In genomic region chr7:24637046-24637445, GRCm38 (mm10) we compare ENCODE assay signal across 13 mouse cellular contexts. TPM values are rescaled to one million over a fixed set of nuclear protein-coding genes. Genes with fewer than 3 reads are reported as not detected.
DNase-seq lines count a peak whose midpoint lies in the region; ATAC-seq and TF ChIP-seq lines count a peak whose summit lies in the region.
"Had no signal": no experiment of that assay in that cellular context is flagged by ENCODE, and none has a peak within 500 bp of the region (broad histone marks: within the 10 kb centered on the region; RNA-seq: fewer than 3 reads in every experiment).

No protein-coding gene starts in this region.

- H3K4me3 ChIP-seq in embryonic facial prominence, embryonic 10.5 days, result peak overlapping the region; percentile 58
- peak overlapping the region; percentile 14; the same call in 1 of the 2 replicates for H3K4me3 ChIP-seq in forebrain, embryonic 11.5 days (ENCODE audit: low read depth, low read length)
- H3K4me3 ChIP-seq in intestine, embryonic 16.5 days (ENCODE audit: low read length), result peak overlapping the region; percentile 9; the same call in 1 of the 2 replicates
- H3K4me3 ChIP-seq in midbrain, postnatal 0 days (ENCODE audit: low read depth, low read length), result 0 out of 2 replicates have a peak overlapping the region, but pooled peaks have one; percentile 8
- H3K4me3 ChIP-seq in cerebellum, adult 2 months (replicated peaks; ENCODE audit: insufficient read depth, low read depth, low read length), result no peak overlapping the region
- H3K4me3 ChIP-seq: heart, adult 2 months had no signal

- peaks cover 77% of the 10 kb centered on the region for H3K27me3 ChIP-seq in embryonic facial prominence, embryonic 10.5 days (replicated peaks; ENCODE audit: low read depth, poor library complexity, severe bottlenecking)
- peaks cover 44% of the 10 kb centered on the region for H3K27me3 ChIP-seq in forebrain, embryonic 11.5 days (ENCODE audit: control insufficient read depth, insufficient read depth, low read length)
- peaks cover 28% of the 10 kb centered on the region for H3K27me3 ChIP-seq in intestine, embryonic 16.5 days (replicated peaks; ENCODE audit: control insufficient read depth, insufficient read depth, low read length)
- peaks cover 35% of the 10 kb centered on the region for H3K27me3 ChIP-seq in midbrain, postnatal 0 days (ENCODE audit: insufficient read depth, low read length)
- H3K27me3 ChIP-seq in cerebellum, adult 2 months (ENCODE audit: control insufficient read depth, insufficient read depth, low read length), result peaks cover 1% of the 10 kb centered on the region

- peaks cover 28% of the 10 kb centered on the region for H3K4me1 ChIP-seq in embryonic facial prominence, embryonic 10.5 days
- H3K4me1 ChIP-seq in forebrain, embryonic 11.5 days (replicated peaks; ENCODE audit: control insufficient read depth, insufficient read depth, low read length), result peaks cover 2% of the 10 kb centered on the region; the same call in 1 of the 2 replicates
- peaks cover 12% of the 10 kb centered on the region for H3K4me1 ChIP-seq in intestine, embryonic 16.5 days (ENCODE audit: control insufficient read depth, insufficient read depth, low read length)
- no peaks in the 10 kb centered on the region for H3K4me1 ChIP-seq in midbrain, postnatal 0 days (ENCODE audit: insufficient read depth, low read length)
- no peaks in the 10 kb centered on the region for H3K4me1 ChIP-seq in cerebellum, adult 2 months (ENCODE audit: control insufficient read depth, insufficient read depth, low read length)

- no peaks in the 10 kb centered on the region for H3K36me3 ChIP-seq in embryonic facial prominence, embryonic 10.5 days (replicated peaks)
- no peaks in the 10 kb centered on the region for H3K36me3 ChIP-seq in forebrain, embryonic 11.5 days (ENCODE audit: control insufficient read depth, insufficient read depth, low read length)
- no peaks in the 10 kb centered on the region for H3K36me3 ChIP-seq in intestine, embryonic 16.5 days (ENCODE audit: control insufficient read depth, insufficient read depth, low read length)
- H3K36me3 ChIP-seq in midbrain, postnatal 0 days (ENCODE audit: insufficient read depth, low read length), result no peaks in the 10 kb centered on the region

- no peak for TF ChIP-seq POLR2A in cerebellum, adult 2 months (IDR thresholded peaks at IDR 0.05; ENCODE audit: borderline replicate concordance, insufficient read depth, low read length)

- WGBS in embryonic facial prominence, embryonic 10.5 days, result 1% methylated on average over 18 of the region's 18 CpGs
- WGBS in forebrain, embryonic 11.5 days, result under 1% methylated on average over 18 of the region's 18 CpGs
- 3% methylated on average over 18 of the region's 18 CpGs for WGBS in intestine, embryonic 16.5 days
- under 1% methylated on average over 18 of the region's 18 CpGs for WGBS in midbrain, postnatal 0 days
- 4% methylated on average over 18 of the region's 18 CpGs for WGBS in cerebellum, adult 2 months

- no peak overlapping the region for H3K9ac ChIP-seq in forebrain, embryonic 11.5 days (ENCODE audit: low read length)
- H3K9ac ChIP-seq in intestine, embryonic 16.5 days (ENCODE audit: low read depth, low read length), result no peak overlapping the region
- no peak overlapping the region for H3K9ac ChIP-seq in midbrain, postnatal 0 days (replicated peaks; ENCODE audit: low read length, poor library complexity, severe bottlenecking)

- ATAC-seq in forebrain, embryonic 11.5 days (replicated peaks; ENCODE audit: low FRiP score), result peak; percentile 65
- peak; percentile 19; the same call in 1 of the 2 replicates for ATAC-seq in intestine, embryonic 16.5 days
- ATAC-seq in midbrain, postnatal 0 days (ENCODE audit: low FRiP score), result no peak
- no peak for ATAC-seq in cerebellum, adult (ENCODE audit: insufficient number of reproducible peaks, low FRiP score, low TSS enrichment)
- ATAC-seq: Patski had no signal

- no peak for TF ChIP-seq CTCF in midbrain, postnatal 0 days (IDR thresholded peaks at IDR 0.05)
- TF ChIP-seq CTCF in cerebellum, adult 2 months (IDR thresholded peaks at IDR 0.05; ENCODE audit: borderline replicate concordance, insufficient read depth, low read depth, low read length), result no peak

- H3K27ac ChIP-seq in embryonic facial prominence, embryonic 10.5 days (replicated peaks), result peak overlapping the region; percentile 20; the same call in 1 of the 2 replicates
- no peak overlapping the region for H3K27ac ChIP-seq in forebrain, embryonic 11.5 days (ENCODE audit: low read depth, low read length)
- no peak overlapping the region for H3K27ac ChIP-seq in intestine, embryonic 16.5 days (ENCODE audit: low read length)
- H3K27ac ChIP-seq in midbrain, postnatal 0 days (ENCODE audit: low read depth, low read length), result no peak overlapping the region
- H3K27ac ChIP-seq in cerebellum, adult 2 months (ENCODE audit: insufficient read depth, low read length), result no peak overlapping the region
- H3K27ac ChIP-seq: heart, adult 2 months had no signal

- H3K9me3 ChIP-seq in embryonic facial prominence, embryonic 10.5 days, result no peaks in the 10 kb centered on the region
- H3K9me3 ChIP-seq in forebrain, embryonic 11.5 days (ENCODE audit: control insufficient read depth, low read length), result no peaks in the 10 kb centered on the region
- H3K9me3 ChIP-seq in intestine, embryonic 16.5 days (ENCODE audit: control insufficient read depth, low read length), result no peaks in the 10 kb centered on the region
- H3K9me3 ChIP-seq in midbrain, postnatal 0 days (ENCODE audit: low read length), result no peaks in the 10 kb centered on the region

- peak; percentile 38 for DNase-seq in embryonic facial prominence, embryonic 10.5 days (ENCODE audit: low spot score)
- no peak for DNase-seq in forebrain, embryonic 11.5 days (ENCODE audit: low spot score)
- DNase-seq in midbrain, postnatal 0 days (ENCODE audit: low spot score), result no peak
- no peak for DNase-seq in layer of hippocampus, adult 8-10 months (ENCODE audit: low spot score in 2 of 2)
- no peak for DNase-seq in cerebellum, adult 2 months
- DNase-seq: heart, adult 2 months; kidney, postnatal 14 days; spleen, adult 18-20 months had no signal

- peak overlapping the region; percentile 46 for H3K4me2 ChIP-seq in forebrain, embryonic 11.5 days (ENCODE audit: low read depth, low read length, severe bottlenecking)
- peak overlapping the region; percentile 27; the same call in 1 of the 2 replicates for H3K4me2 ChIP-seq in intestine, embryonic 16.5 days (ENCODE audit: low read depth, low read length)
- peak overlapping the region; percentile 82 for H3K4me2 ChIP-seq in midbrain, postnatal 0 days (ENCODE audit: low read depth, low read length, poor library complexity, severe bottlenecking)

RNA-seq across cellular contexts. Expression of gene Lypd3, which starts 0.7 kb away (rescaled TPM):
- polyA plus RNA-seq in embryonic facial prominence, embryonic 10.5 days (2016; fragmentation: Nextera tagmentation; extraction: Ambion mirVana), result 1.1 and 1.5 TPM in 2 replicates
- 0.69 and 0.73 TPM in 2 replicates for polyA plus RNA-seq in forebrain, embryonic 11.5 days (2014; fragmentation: Nextera tagmentation; extraction: Ambion mirVana)
- 0.27 and 0.49 TPM in 2 replicates for polyA plus RNA-seq in intestine, embryonic 16.5 days (2015; fragmentation: Nextera tagmentation; extraction: Ambion mirVana)
- total RNA-seq in midbrain, postnatal 0 days (2014; rRNA removed), result 0.99 and 1.5 TPM in 2 replicates
- 1.8 and 2.2 TPM in 2 replicates for polyA plus RNA-seq in midbrain, postnatal 0 days (2015; fragmentation: Nextera tagmentation; extraction: Ambion mirVana)
- total RNA-seq in layer of hippocampus, adult 8-10 months (2022), result 1 to 10 TPM in 1 of 4 experiments, under 1 TPM in 3; 0.19 to 1.1 (median 0.34) TPM
- 0.08 TPM in 1 of 2 replicates, not detected in the other for polyA plus RNA-seq in cerebellum, adult 2 months (2012; rRNA removed)
- total RNA-seq: heart, adult 2 months had no signal
- polyA plus RNA-seq: heart, adult 2 months; Patski had no signal

RNA-seq across cellular contexts. Expression of gene Phldb3, which starts 26.5 kb away (rescaled TPM):
- 0.10 TPM in 1 of 2 replicates, not detected in the other for polyA plus RNA-seq in embryonic facial prominence, embryonic 10.5 days (2016; fragmentation: Nextera tagmentation; extraction: Ambion mirVana)
- not detected in 2 replicates for polyA plus RNA-seq in forebrain, embryonic 11.5 days (2014; fragmentation: Nextera tagmentation; extraction: Ambion mirVana)
- 0.35 and 0.36 TPM in 2 replicates for polyA plus RNA-seq in intestine, embryonic 16.5 days (2015; fragmentation: Nextera tagmentation; extraction: Ambion mirVana)
- 0.11 and 0.14 TPM in 2 replicates for total RNA-seq in midbrain, postnatal 0 days (2014; rRNA removed)
- polyA plus RNA-seq in midbrain, postnatal 0 days (2015; fragmentation: Nextera tagmentation; extraction: Ambion mirVana), result not detected in 2 replicates
- under 1 TPM; 0.27 to 0.73 (median 0.35) TPM for total RNA-seq in layer of hippocampus, adult 8-10 months (2022)
- polyA plus RNA-seq in cerebellum, adult 2 months (2012; rRNA removed), result 0.18 TPM in 1 of 2 replicates, not detected in the other
- polyA plus RNA-seq: neural tube, embryonic 14.5 days had no signal

RNA-seq across cellular contexts. Expression of gene Tex101, which starts 39.4 kb away (rescaled TPM):
- polyA plus RNA-seq in embryonic facial prominence, embryonic 10.5 days (2016; fragmentation: Nextera tagmentation; extraction: Ambion mirVana), result not detected in 2 replicates
- polyA plus RNA-seq in forebrain, embryonic 11.5 days (2014; fragmentation: Nextera tagmentation; extraction: Ambion mirVana), result not detected in 2 replicates
- polyA plus RNA-seq in intestine, embryonic 16.5 days (2015; fragmentation: Nextera tagmentation; extraction: Ambion mirVana), result 0.12 TPM in 1 of 2 replicates, not detected in the other
- total RNA-seq in midbrain, postnatal 0 days (2014; rRNA removed), result not detected in 2 replicates
- polyA plus RNA-seq in midbrain, postnatal 0 days (2015; fragmentation: Nextera tagmentation; extraction: Ambion mirVana), result not detected in 2 replicates
- not detected for total RNA-seq in layer of hippocampus, adult 8-10 months (2022)
- polyA plus RNA-seq in cerebellum, adult 2 months (2012; rRNA removed), result not detected in 2 replicates
- total RNA-seq: heart, adult 2 months had no signal
- polyA plus RNA-seq: liver, embryonic 16.5 days; neural tube, embryonic 14.5 days; Patski had no signal

RNA-seq across cellular contexts. Expression of gene Zfp575, which starts 49.6 kb away (rescaled TPM):
- 2.0 and 2.1 TPM in 2 replicates for polyA plus RNA-seq in embryonic facial prominence, embryonic 10.5 days (2016; fragmentation: Nextera tagmentation; extraction: Ambion mirVana)
- polyA plus RNA-seq in forebrain, embryonic 11.5 days (2014; fragmentation: Nextera tagmentation; extraction: Ambion mirVana), result 2.2 and 2.5 TPM in 2 replicates
- 3.1 TPM in 2 replicates for polyA plus RNA-seq in intestine, embryonic 16.5 days (2015; fragmentation: Nextera tagmentation; extraction: Ambion mirVana)
- total RNA-seq in midbrain, postnatal 0 days (2014; rRNA removed), result 2.3 and 3.2 TPM in 2 replicates
- 28.3 and 29.5 TPM in 2 replicates for polyA plus RNA-seq in midbrain, postnatal 0 days (2015; fragmentation: Nextera tagmentation; extraction: Ambion mirVana)
- total RNA-seq in layer of hippocampus, adult 8-10 months (2022), result 1 to 10 TPM; 4.0 to 5.2 (median 4.9) TPM
- 1.4 TPM in 2 replicates for polyA plus RNA-seq in cerebellum, adult 2 months (2012; rRNA removed)
- polyA plus RNA-seq: Patski had no signal

RNA-seq across cellular contexts. Expression of gene Ethe1, which starts 49.7 kb away (rescaled TPM):
- 26.3 and 27.3 TPM in 2 replicates for polyA plus RNA-seq in embryonic facial prominence, embryonic 10.5 days (2016; fragmentation: Nextera tagmentation; extraction: Ambion mirVana)
- 17.9 and 21.4 TPM in 2 replicates for polyA plus RNA-seq in forebrain, embryonic 11.5 days (2014; fragmentation: Nextera tagmentation; extraction: Ambion mirVana)
- 33.2 and 38.1 TPM in 2 replicates for polyA plus RNA-seq in intestine, embryonic 16.5 days (2015; fragmentation: Nextera tagmentation; extraction: Ambion mirVana)
- total RNA-seq in midbrain, postnatal 0 days (2014; rRNA removed), result 32.2 and 33.4 TPM in 2 replicates
- 31.3 and 31.6 TPM in 2 replicates for polyA plus RNA-seq in midbrain, postnatal 0 days (2015; fragmentation: Nextera tagmentation; extraction: Ambion mirVana)
- 10 to 100 TPM; 10.9 to 15.8 (median 12.3) TPM for total RNA-seq in layer of hippocampus, adult 8-10 months (2022)
- polyA plus RNA-seq in cerebellum, adult 2 months (2012; rRNA removed), result 25.7 and 28.0 TPM in 2 replicates

Comparison
In these comparisons a context has a peak if more than half of its experiments do, and no peak if none do; other contexts are left out.
1. ATAC-seq: peak in forebrain, embryonic 11.5 days (single experiment) and intestine, embryonic 16.5 days (single experiment); none in midbrain, postnatal 0 days (single experiment) and cerebellum, adult (single experiment).
2. H3K4me2 ChIP-seq: peak in every context shown above with its lines; median percentile 82 in midbrain, postnatal 0 days; 46 in forebrain, embryonic 11.5 days; 27 in intestine, embryonic 16.5 days.